Mouse (Mus musculus): ENCODE results near the gene Acbd3. TPM values are rescaled to one million over a fixed set of nuclear protein-coding genes. Genes with fewer than 3 reads are reported as not detected.

Gene Acbd3
- polyA plus RNA-seq, 1 experiment from 2014 or later, result 25.8 TPM

- peak; percentile 84 for ATAC-seq (replicated peaks)
- under 1% methylated on average over 11 of the region's 11 CpGs for WGBS
- no peaks in the 10 kb centered on the region for H3K9me3 ChIP-seq
- H3K36me3 ChIP-seq (replicated peaks), result no peaks in the 10 kb centered on the region
- peak overlapping the region; percentile 77 for H3K4me2 ChIP-seq
- H3K27ac ChIP-seq, result no peak overlapping the region
- peak overlapping the region; percentile 40 for H3K4me3 ChIP-seq
- H3K27me3 ChIP-seq (replicated peaks), result 0 out of 2 replicates have a peak, but pooled peaks cover 10% of the 10 kb centered on the region
- peaks cover 22% of the 10 kb centered on the region for H3K4me1 ChIP-seq
- peak overlapping the region; percentile 38; the same call in 1 of the 2 replicates for H3K9ac ChIP-seq
Measured at GRCm38 (mm10) chr1:180763828-180764227, 38.0 kb downstream of the Acbd3 start.

- Histone ChIP-seq H3K36me3 (replicated peaks) (no peaks in the 10 kb centered on the region), H3K27me3 (replicated peaks) (0 out of 2 replicates have a peak, but pooled peaks cover 10% of the 10 kb centered on the region), H3K4me2 (no peak overlapping the region), H3K27ac (no peak overlapping the region), H3K4me1 (peaks cover 23% of the 10 kb centered on the region), H3K9me3 (no peaks in the 10 kb centered on the region), H3K9ac (no peak overlapping the region), H3K4me3 (no peak overlapping the region)
- 79% methylated on average over 5 of the region's 5 CpGs for WGBS
- ATAC-seq (replicated peaks), result no peak
Measured at GRCm38 (mm10) chr1:180765393-180765792, 39.5 kb downstream of the Acbd3 start.

- WGBS, result 76% methylated on average over 5 of the region's 5 CpGs
- peaks cover 23% of the 10 kb centered on the region for H3K4me1 ChIP-seq
- ATAC-seq (replicated peaks), result no peak
- 0 out of 2 replicates have a peak, but pooled peaks cover 10% of the 10 kb centered on the region for H3K27me3 ChIP-seq (replicated peaks)
- H3K4me2 ChIP-seq, result no peak overlapping the region
- no peak overlapping the region for H3K27ac ChIP-seq
- H3K36me3 ChIP-seq (replicated peaks), result no peaks in the 10 kb centered on the region
- H3K9ac ChIP-seq, result no peak overlapping the region
- H3K4me3 ChIP-seq, result no peak overlapping the region
- no peaks in the 10 kb centered on the region for H3K9me3 ChIP-seq
Measured at GRCm38 (mm10) chr1:180766557-180766956, 40.7 kb downstream of the Acbd3 start.

DNA sequence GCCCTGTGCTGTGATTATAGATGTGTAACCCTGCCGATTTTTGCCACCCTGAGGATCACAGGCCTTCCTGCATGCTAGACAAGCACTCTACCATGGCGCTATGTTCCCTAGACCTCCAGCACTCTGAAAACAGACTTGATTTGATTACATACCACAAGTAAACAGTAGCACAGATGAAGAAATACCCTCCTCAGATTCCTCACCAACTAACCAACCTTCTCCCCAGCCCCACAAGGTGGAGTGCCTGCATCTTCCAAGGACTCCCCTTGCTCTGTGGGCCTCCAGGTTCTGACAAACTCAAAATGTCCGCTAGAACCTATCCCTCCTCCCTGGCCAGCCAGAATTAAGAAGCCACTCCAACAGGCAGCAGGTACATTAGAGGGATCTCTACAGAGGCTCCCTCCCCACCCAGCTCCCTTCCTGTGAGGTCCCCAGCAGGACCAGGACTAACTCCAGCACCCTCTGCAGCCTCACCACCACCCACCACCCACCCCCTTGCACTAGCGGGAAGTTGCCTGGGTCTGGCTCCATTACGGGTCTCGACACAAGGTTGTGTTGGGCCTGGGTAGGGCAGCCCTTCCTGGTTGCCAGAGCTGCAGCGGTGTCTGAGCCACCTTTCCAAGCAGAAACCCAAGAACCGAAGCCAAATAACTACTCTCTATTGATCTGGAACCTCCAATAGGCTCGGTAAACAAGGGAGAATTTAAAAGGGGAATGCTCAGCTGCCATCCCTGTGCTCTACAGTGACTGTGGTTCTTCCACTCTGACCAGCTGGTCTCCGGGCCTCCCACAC lies 41.9 kb downstream of the Acbd3 start:
- Histone ChIP-seq H3K4me3 (peak overlapping the region; percentile 45), H3K27ac (peak overlapping the region; percentile 77), H3K36me3 (replicated peaks) (no peaks in the 10 kb centered on the region), H3K27me3 (replicated peaks) (0 out of 2 replicates have a peak, but pooled peaks cover 3% of the 10 kb centered on the region), H3K9me3 (no peaks in the 10 kb centered on the region), H3K4me2 (peak overlapping the region; percentile 71), H3K4me1 (peaks cover 23% of the 10 kb centered on the region), H3K9ac (peak overlapping the region; percentile 63)
- WGBS, result 18% methylated on average over 10 of the region's 10 CpGs
- peak; percentile 49 for ATAC-seq (replicated peaks)

DNA sequence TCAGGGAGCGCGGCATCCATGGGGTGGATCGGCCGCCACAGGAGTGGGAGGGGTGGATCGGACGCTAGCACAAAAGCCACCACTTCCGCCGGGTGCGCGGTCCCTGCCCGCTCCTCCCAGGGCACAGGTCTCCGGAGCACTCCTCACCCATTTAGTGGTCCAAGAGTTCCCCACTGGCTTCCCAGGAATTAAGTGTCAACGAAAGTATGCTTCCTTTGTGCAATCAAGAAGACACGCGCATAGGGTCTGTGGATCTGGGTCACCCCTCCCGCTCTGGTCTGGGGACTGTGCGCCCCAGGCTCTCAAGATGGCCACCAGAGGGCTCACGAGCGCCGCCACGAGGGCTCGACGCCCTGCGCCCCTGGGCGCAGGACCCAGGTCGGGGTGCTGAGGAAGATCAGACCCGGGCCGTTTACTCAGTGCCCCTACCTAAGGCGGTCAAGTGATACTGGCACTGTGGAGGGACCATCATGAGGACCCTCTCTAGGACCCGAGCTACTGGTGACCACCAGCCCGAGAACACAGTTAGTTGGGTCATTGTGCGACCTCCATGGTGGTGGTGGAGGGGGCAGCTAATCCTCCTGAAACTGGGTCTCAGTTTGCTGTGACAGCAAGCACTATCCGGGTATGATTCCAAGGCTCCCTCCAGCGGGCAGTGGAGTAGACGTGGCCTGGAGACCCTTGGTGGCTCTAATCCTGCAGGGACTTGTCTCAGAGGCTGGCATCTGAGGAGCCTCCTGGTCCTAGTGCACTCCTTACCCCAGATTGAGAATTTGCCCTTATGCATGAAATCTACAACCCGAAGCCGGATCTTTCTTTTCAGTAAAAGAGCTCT lies 42.7 kb downstream of the Acbd3 start:
- Histone ChIP-seq H3K9me3 (no peaks in the 10 kb centered on the region), H3K9ac (peak overlapping the region; percentile 63), H3K27ac (peak overlapping the region; percentile 77), H3K27me3 (replicated peaks) (no peaks in the 10 kb centered on the region), H3K4me2 (peak overlapping the region; percentile 71), H3K4me1 (peaks cover 17% of the 10 kb centered on the region), H3K36me3 (replicated peaks) (no peaks in the 10 kb centered on the region), H3K4me3 (peak overlapping the region; percentile 45)
- 3% methylated on average over 37 of the region's 37 CpGs for WGBS
- peak; percentile 80 for ATAC-seq (replicated peaks)

- no peak overlapping the region for H3K9ac ChIP-seq
- ATAC-seq (replicated peaks), result no peak
- H3K36me3 ChIP-seq (replicated peaks), result no peaks in the 10 kb centered on the region
- no peaks in the 10 kb centered on the region for H3K9me3 ChIP-seq
- 89% methylated on average over 5 of the region's 5 CpGs for WGBS
- H3K4me1 ChIP-seq, result peaks cover 24% of the 10 kb centered on the region
- no peak overlapping the region for H3K4me3 ChIP-seq
- H3K27me3 ChIP-seq (replicated peaks), result no peaks in the 10 kb centered on the region
- H3K4me2 ChIP-seq, result no peak overlapping the region
- H3K27ac ChIP-seq, result no peak overlapping the region
Measured at GRCm38 (mm10) chr1:180771306-180771705, 45.5 kb downstream of the Acbd3 start.

- no peak for ATAC-seq (replicated peaks)
- Histone ChIP-seq H3K4me3 (no peak overlapping the region), H3K27ac (no peak overlapping the region), H3K4me1 (peaks cover 28% of the 10 kb centered on the region), H3K36me3 (replicated peaks) (no peaks in the 10 kb centered on the region), H3K9ac (no peak overlapping the region), H3K27me3 (replicated peaks) (no peaks in the 10 kb centered on the region), H3K9me3 (no peaks in the 10 kb centered on the region), H3K4me2 (no peak overlapping the region)
- 69% methylated on average over 4 of the region's 4 CpGs for WGBS
Measured at GRCm38 (mm10) chr1:180771722-180772121, 45.9 kb downstream of the Acbd3 start.

DNA sequence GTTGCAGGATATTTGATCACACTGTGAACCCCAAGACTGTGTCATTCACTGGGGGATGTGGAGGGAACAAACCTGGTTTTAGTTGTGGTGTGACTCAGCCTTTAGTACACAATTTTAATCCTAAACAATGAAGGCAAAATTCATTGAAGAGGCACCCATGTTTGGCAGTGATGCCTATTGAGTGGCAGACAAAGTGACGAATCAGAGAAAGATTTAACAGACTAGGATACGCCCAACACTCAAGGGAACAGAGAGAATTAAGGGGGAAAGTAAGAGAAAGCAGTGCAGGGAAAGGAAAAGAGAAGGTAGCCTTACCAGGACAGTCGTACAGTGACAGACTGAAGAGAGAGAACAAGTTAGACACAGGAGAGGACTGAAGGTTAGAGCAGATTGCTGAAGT lies 46.4 kb downstream of the Acbd3 start:
- H3K4me2 ChIP-seq, result no peak overlapping the region
- no peak overlapping the region for H3K9ac ChIP-seq
- 91% methylated on average over 3 of the region's 3 CpGs for WGBS
- no peak for ATAC-seq (replicated peaks)
- H3K27me3 ChIP-seq (replicated peaks), result no peaks in the 10 kb centered on the region
- no peaks in the 10 kb centered on the region for H3K36me3 ChIP-seq (replicated peaks)
- no peaks in the 10 kb centered on the region for H3K9me3 ChIP-seq
- H3K4me1 ChIP-seq, result peaks cover 31% of the 10 kb centered on the region
- no peak overlapping the region for H3K4me3 ChIP-seq
- H3K27ac ChIP-seq, result no peak overlapping the region

- ATAC-seq (replicated peaks), result no peak
- 61% methylated on average over 3 of the region's 3 CpGs for WGBS
- no peak overlapping the region for H3K9ac ChIP-seq
Measured at GRCm38 (mm10) chr1:180774664-180775063, 48.8 kb downstream of the Acbd3 start.

GRCm38 (mm10) chr1:180775317-180775716 lies 49.5 kb downstream of the Acbd3 start:
- no peaks in the 10 kb centered on the region for H3K9me3 ChIP-seq
- H3K4me2 ChIP-seq, result no peak overlapping the region
- no peak for ATAC-seq (replicated peaks)
- no peaks in the 10 kb centered on the region for H3K36me3 ChIP-seq (replicated peaks)
- H3K27me3 ChIP-seq (replicated peaks), result 0 out of 2 replicates have a peak, but pooled peaks cover 4% of the 10 kb centered on the region
- H3K27ac ChIP-seq, result no peak overlapping the region
- H3K9ac ChIP-seq, result no peak overlapping the region
- 89% methylated on average over 10 of the region's 10 CpGs for whole genome bisulfite sequencing
- peaks cover 28% of the 10 kb centered on the region for H3K4me1 ChIP-seq
- no peak overlapping the region for H3K4me3 ChIP-seq

More at GRCm38 (mm10) chr1:180774664-180775063, 48.8 kb downstream of the Acbd3 start:
- Histone ChIP-seq H3K36me3 (replicated peaks) (no peaks in the 10 kb centered on the region), H3K4me2 (no peak overlapping the region), H3K9me3 (no peaks in the 10 kb centered on the region), H3K27me3 (replicated peaks) (0 out of 2 replicates have a peak, but pooled peaks cover 4% of the 10 kb centered on the region), H3K27ac (no peak overlapping the region), H3K4me3 (no peak overlapping the region), H3K4me1 (peaks cover 28% of the 10 kb centered on the region)

- ATAC-seq (replicated peaks), result no peak
- Histone ChIP-seq H3K4me1 (peaks cover 28% of the 10 kb centered on the region), H3K27ac (no peak overlapping the region), H3K9me3 (no peaks in the 10 kb centered on the region), H3K9ac (peak overlapping the region; percentile 8; the same call in 1 of the 2 replicates), H3K27me3 (replicated peaks) (0 out of 2 replicates have a peak, but pooled peaks cover 4% of the 10 kb centered on the region), H3K4me3 (no peak overlapping the region), H3K36me3 (replicated peaks) (no peaks in the 10 kb centered on the region), H3K4me2 (no peak overlapping the region; the same call in 1 of the 2 replicates)
- WGBS, result 46% methylated on average over 6 of the region's 6 CpGs
Measured at GRCm38 (mm10) chr1:180775849-180776493, 50.1 kb downstream of the Acbd3 start.

GRCm38 (mm10) chr1:180776494-180776893 lies 50.7 kb downstream of the Acbd3 start:
- Histone ChIP-seq H3K4me2 (no peak overlapping the region), H3K36me3 (replicated peaks) (no peaks in the 10 kb centered on the region), H3K27ac (no peak overlapping the region), H3K4me3 (no peak overlapping the region), H3K27me3 (replicated peaks) (0 out of 2 replicates have a peak, but pooled peaks cover 4% of the 10 kb centered on the region), H3K4me1 (peaks cover 28% of the 10 kb centered on the region), H3K9me3 (no peaks in the 10 kb centered on the region), H3K9ac (peak overlapping the region; percentile 8; the same call in 1 of the 2 replicates)
- no peak for ATAC-seq (replicated peaks)
- WGBS, result 85% methylated on average over 6 of the region's 6 CpGs

All from midbrain, embryonic 15.5 days (tissue).